Comparison of ENCODE assay signal across 8 mouse cellular contexts in the genomic region with DNA sequence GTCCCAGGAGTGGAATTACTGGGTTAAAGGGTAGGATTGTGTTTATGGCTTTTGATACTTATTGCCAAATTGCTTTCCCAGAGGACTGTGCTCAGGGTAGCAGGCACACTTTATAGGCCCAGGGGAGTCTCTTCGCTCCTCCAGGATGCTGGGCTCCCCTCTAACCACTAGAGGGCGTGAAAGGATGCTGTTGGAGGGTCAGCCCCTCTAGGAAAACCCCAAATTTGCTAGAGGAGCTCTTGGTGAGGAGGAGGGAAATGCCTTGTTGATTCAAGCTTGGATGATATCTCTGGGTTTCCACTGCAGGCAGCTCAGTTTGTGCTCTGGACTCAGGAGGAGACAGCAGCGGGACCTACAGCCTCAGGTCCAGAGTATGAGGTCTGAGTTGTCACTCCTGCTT. TPM values are rescaled to one million over a fixed set of nuclear protein-coding genes. Genes with fewer than 3 reads are reported as not detected.
A peak's percentile ranks its signal among the peaks of the same experiment; 100 is the strongest.
DNase-seq lines count a peak whose midpoint lies in the region; ATAC-seq and TF ChIP-seq lines count a peak whose summit lies in the region.

No protein-coding gene starts in this region.

- 10% methylated on average over 3 of the region's 3 CpGs for WGBS in forebrain, embryonic 11.5 days
- WGBS in forebrain, embryonic 16.5 days = 12% methylated on average over 3 of the region's 3 CpGs
- WGBS in midbrain, embryonic 10.5 days = 23% methylated on average over 3 of the region's 3 CpGs
- WGBS in midbrain, embryonic 16.5 days = 12% methylated on average over 3 of the region's 3 CpGs
- 19% methylated on average over 3 of the region's 3 CpGs for WGBS in embryonic facial prominence, embryonic 14.5 days
- WGBS in lung, embryonic 14.5 days = 22% methylated on average over 3 of the region's 3 CpGs
- WGBS in cerebellum, adult 2 months = 36% methylated on average over 3 of the region's 3 CpGs

- no peak for TF ChIP-seq POLR2A in cerebellum, adult 2 months (IDR thresholded peaks at IDR 0.05; ENCODE audit: borderline replicate concordance, insufficient read depth, low read length)

- no peaks in the 10 kb centered on the region for H3K27me3 ChIP-seq in forebrain, embryonic 11.5 days (ENCODE audit: control insufficient read depth, insufficient read depth, low read length)
- H3K27me3 ChIP-seq in forebrain, embryonic 16.5 days (replicated peaks; ENCODE audit: control insufficient read depth, insufficient read depth, low read length) = no peaks in the 10 kb centered on the region
- peaks cover 15% of the 10 kb centered on the region; the same call in 1 of the 2 replicates for H3K27me3 ChIP-seq in midbrain, embryonic 10.5 days (ENCODE audit: low read depth, poor library complexity, severe bottlenecking)
- H3K27me3 ChIP-seq in midbrain, embryonic 16.5 days (ENCODE audit: control insufficient read depth, insufficient read depth, low read depth, low read length) = no peaks in the 10 kb centered on the region
- H3K27me3 ChIP-seq in embryonic facial prominence, embryonic 14.5 days (replicated peaks; ENCODE audit: control insufficient read depth, insufficient read depth, low read length) = no peaks in the 10 kb centered on the region
- H3K27me3 ChIP-seq in lung, embryonic 14.5 days (ENCODE audit: insufficient read depth, low read length) = no peaks in the 10 kb centered on the region
- H3K27me3 ChIP-seq in cerebellum, adult 2 months (ENCODE audit: control insufficient read depth, insufficient read depth, low read length) = no peaks in the 10 kb centered on the region

- H3K36me3 ChIP-seq in forebrain, embryonic 11.5 days (ENCODE audit: control insufficient read depth, insufficient read depth, low read length) = no peaks in the 10 kb centered on the region
- no peaks in the 10 kb centered on the region for H3K36me3 ChIP-seq in forebrain, embryonic 16.5 days (ENCODE audit: control insufficient read depth, insufficient read depth)
- no peaks in the 10 kb centered on the region for H3K36me3 ChIP-seq in midbrain, embryonic 10.5 days
- no peaks in the 10 kb centered on the region for H3K36me3 ChIP-seq in midbrain, embryonic 16.5 days (ENCODE audit: control insufficient read depth, insufficient read depth, low read length)
- H3K36me3 ChIP-seq in embryonic facial prominence, embryonic 14.5 days (ENCODE audit: control insufficient read depth, insufficient read depth, low read length) = no peaks in the 10 kb centered on the region
- H3K36me3 ChIP-seq in lung, embryonic 14.5 days (ENCODE audit: insufficient read depth) = no peaks in the 10 kb centered on the region

- peak; percentile 82 for TF ChIP-seq CTCF in lung, embryonic 14.5 days (IDR thresholded peaks at IDR 0.05; ENCODE audit: low read depth)
- no peak for TF ChIP-seq CTCF in cerebellum, adult 2 months (IDR thresholded peaks at IDR 0.05; ENCODE audit: borderline replicate concordance, insufficient read depth, low read depth, low read length)

- H3K4me1 ChIP-seq in forebrain, embryonic 11.5 days (replicated peaks; ENCODE audit: control insufficient read depth, insufficient read depth, low read length) = no peaks in the 10 kb centered on the region
- no peaks in the 10 kb centered on the region for H3K4me1 ChIP-seq in forebrain, embryonic 16.5 days (replicated peaks; ENCODE audit: control insufficient read depth, insufficient read depth, low read length)
- peaks cover 10% of the 10 kb centered on the region for H3K4me1 ChIP-seq in midbrain, embryonic 10.5 days
- no peaks in the 10 kb centered on the region for H3K4me1 ChIP-seq in midbrain, embryonic 16.5 days (ENCODE audit: control insufficient read depth, insufficient read depth, low read length)
- no peaks in the 10 kb centered on the region for H3K4me1 ChIP-seq in embryonic facial prominence, embryonic 14.5 days (ENCODE audit: control insufficient read depth, insufficient read depth, low read length)
- 0 out of 2 replicates have a peak, but pooled peaks cover 5% of the 10 kb centered on the region for H3K4me1 ChIP-seq in lung, embryonic 14.5 days (ENCODE audit: insufficient read depth)
- no peaks in the 10 kb centered on the region for H3K4me1 ChIP-seq in cerebellum, adult 2 months (ENCODE audit: control insufficient read depth, insufficient read depth, low read length)

- H3K9ac ChIP-seq in forebrain, embryonic 11.5 days (ENCODE audit: low read length) = no peak overlapping the region
- H3K9ac ChIP-seq in forebrain, embryonic 16.5 days (replicated peaks; ENCODE audit: low read depth, low read length) = no peak overlapping the region
- no peak overlapping the region for H3K9ac ChIP-seq in midbrain, embryonic 16.5 days (ENCODE audit: low read depth, low read length)
- H3K9ac ChIP-seq in embryonic facial prominence, embryonic 14.5 days (ENCODE audit: low read depth, low read length) = no peak overlapping the region
- no peak overlapping the region for H3K9ac ChIP-seq in lung, embryonic 14.5 days

- no peak overlapping the region for H3K27ac ChIP-seq in forebrain, embryonic 11.5 days (ENCODE audit: low read depth, low read length)
- H3K27ac ChIP-seq in forebrain, embryonic 16.5 days (ENCODE audit: low read length) = no peak overlapping the region
- H3K27ac ChIP-seq in midbrain, embryonic 10.5 days (replicated peaks) = no peak overlapping the region
- H3K27ac ChIP-seq in midbrain, embryonic 16.5 days (ENCODE audit: low read length) = no peak overlapping the region
- no peak overlapping the region for H3K27ac ChIP-seq in embryonic facial prominence, embryonic 14.5 days (replicated peaks; ENCODE audit: low read depth, low read length)
- H3K27ac ChIP-seq in lung, embryonic 14.5 days (ENCODE audit: low read depth) = no peak overlapping the region
- H3K27ac ChIP-seq in cerebellum, adult 2 months (ENCODE audit: insufficient read depth, low read length) = no peak overlapping the region

- peak; percentile 78 for DNase-seq in forebrain, embryonic 11.5 days (ENCODE audit: low spot score)
- DNase-seq in midbrain, embryonic 10.5 days (ENCODE audit: low spot score) = peak; percentile 70
- DNase-seq in embryonic facial prominence, embryonic 14.5 days (ENCODE audit: low spot score) = peak; percentile 74
- DNase-seq in lung, embryonic 14.5 days = peak; percentile 82
- peak; percentile 32 for DNase-seq in thymus, postnatal 25 days
- no peak for DNase-seq in cerebellum, adult 2 months

- H3K9me3 ChIP-seq in forebrain, embryonic 11.5 days (ENCODE audit: control insufficient read depth, low read length) = no peaks in the 10 kb centered on the region
- no peaks in the 10 kb centered on the region for H3K9me3 ChIP-seq in forebrain, embryonic 16.5 days (ENCODE audit: control insufficient read depth, low read length)
- no peaks in the 10 kb centered on the region for H3K9me3 ChIP-seq in midbrain, embryonic 10.5 days (replicated peaks)
- H3K9me3 ChIP-seq in midbrain, embryonic 16.5 days (replicated peaks; ENCODE audit: control insufficient read depth, low read length, poor library complexity, severe bottlenecking) = no peaks in the 10 kb centered on the region
- 0 out of 2 replicates have a peak, but pooled peaks cover 3% of the 10 kb centered on the region for H3K9me3 ChIP-seq in embryonic facial prominence, embryonic 14.5 days (ENCODE audit: control insufficient read depth, low read length)
- no peaks in the 10 kb centered on the region for H3K9me3 ChIP-seq in lung, embryonic 14.5 days (ENCODE audit: low read depth, low read length)

- H3K4me2 ChIP-seq in forebrain, embryonic 11.5 days (ENCODE audit: low read depth, low read length, severe bottlenecking) = no peak overlapping the region
- H3K4me2 ChIP-seq in forebrain, embryonic 16.5 days (ENCODE audit: low read length) = no peak overlapping the region
- H3K4me2 ChIP-seq in midbrain, embryonic 16.5 days (ENCODE audit: low read length) = no peak overlapping the region
- no peak overlapping the region for H3K4me2 ChIP-seq in embryonic facial prominence, embryonic 14.5 days (ENCODE audit: low read depth, low read length)
- H3K4me2 ChIP-seq in lung, embryonic 14.5 days = no peak overlapping the region

- no peak for ATAC-seq in forebrain, embryonic 11.5 days (replicated peaks; ENCODE audit: low FRiP score)
- no peak; the same call in 1 of the 2 replicates for ATAC-seq in forebrain, embryonic 16.5 days
- no peak for ATAC-seq in midbrain, embryonic 16.5 days
- ATAC-seq in embryonic facial prominence, embryonic 14.5 days (ENCODE audit: low read depth) = peak; percentile 71; the same call in 1 of the 2 replicates
- peak; percentile 31; the same call in 1 of the 2 replicates for ATAC-seq in lung, embryonic 14.5 days (ENCODE audit: insufficient read depth)

- no peak overlapping the region for H3K4me3 ChIP-seq in forebrain, embryonic 11.5 days (ENCODE audit: low read depth, low read length)
- H3K4me3 ChIP-seq in forebrain, embryonic 16.5 days (replicated peaks; ENCODE audit: low read length) = no peak overlapping the region
- H3K4me3 ChIP-seq in midbrain, embryonic 10.5 days = no peak overlapping the region
- no peak overlapping the region for H3K4me3 ChIP-seq in midbrain, embryonic 16.5 days (ENCODE audit: low read depth, low read length)
- no peak overlapping the region for H3K4me3 ChIP-seq in embryonic facial prominence, embryonic 14.5 days (ENCODE audit: low read depth, low read length)
- no peak overlapping the region for H3K4me3 ChIP-seq in lung, embryonic 14.5 days (ENCODE audit: low read depth, low read length)
- H3K4me3 ChIP-seq in cerebellum, adult 2 months (replicated peaks; ENCODE audit: insufficient read depth, low read depth, low read length) = no peak overlapping the region

RNA-seq across cellular contexts. Expression of a gene that starts 58.8 kb away (rescaled TPM):
- 8.0 and 10.4 TPM in 2 replicates for polyA plus RNA-seq in forebrain, embryonic 11.5 days (2014; fragmentation: Nextera tagmentation; extraction: Ambion mirVana)
- 1.7 and 2.3 TPM in 2 replicates for polyA plus RNA-seq in forebrain, embryonic 16.5 days (2015; fragmentation: Nextera tagmentation; extraction: Ambion mirVana)
- polyA plus RNA-seq in midbrain, embryonic 10.5 days (2016; fragmentation: Nextera tagmentation; extraction: Ambion mirVana) = 2.1 and 3.3 TPM in 2 replicates
- polyA plus RNA-seq in midbrain, embryonic 16.5 days (2015; fragmentation: Nextera tagmentation; extraction: Ambion mirVana) = 3.0 and 4.1 TPM in 2 replicates
- polyA plus RNA-seq in embryonic facial prominence, embryonic 14.5 days (2014; fragmentation: Nextera tagmentation; extraction: Ambion mirVana) = 4.2 and 5.1 TPM in 2 replicates
- 2.8 and 2.9 TPM in 2 replicates for polyA plus RNA-seq in lung, embryonic 14.5 days (2014; fragmentation: Nextera tagmentation; extraction: Ambion mirVana)
- polyA plus RNA-seq in cerebellum, adult 2 months (2012; rRNA removed) = 6.7 and 7.7 TPM in 2 replicates

Comparison
In these comparisons a context has a peak if more than half of its experiments do, and no peak if none do; other contexts are left out.
1. ATAC-seq: peak in embryonic facial prominence, embryonic 14.5 days (single experiment) and lung, embryonic 14.5 days (single experiment); none in forebrain, embryonic 11.5 days (single experiment), forebrain, embryonic 16.5 days (single experiment) and midbrain, embryonic 16.5 days (single experiment).
2. DNase-seq: peak in forebrain, embryonic 11.5 days (single experiment), midbrain, embryonic 10.5 days (single experiment), embryonic facial prominence, embryonic 14.5 days (single experiment), lung, embryonic 14.5 days (single experiment) and thymus, postnatal 25 days (single experiment); none in cerebellum, adult 2 months (0 of 2).